Mouse (Mus musculus): ENCODE results near the gene Kif18b. TPM values are rescaled to one million over a fixed set of nuclear protein-coding genes. Genes with fewer than 3 reads are reported as not detected.

Kif18b gene
- 10 to 100 TPM; 31.3 to 41.0 TPM for total RNA-seq (2023)

GRCm38 (mm10) chr11:102924557-102925350 lies at the start of gene Kif18b:
Gene Kif18b, minus strand, starts transcription at chr11:102925124.

GRCm38 (mm10) chr11:102946265-102946991 lies 21.5 kb upstream of the Kif18b start, which contains the start of gene C1ql1:
Gene C1ql1, minus strand, starts transcription at chr11:102946688.

GRCm38 (mm10) chr11:102900763-102901162 lies 24.2 kb downstream of the Kif18b start, which contains the start of gene Gfap:
Gene Gfap, minus strand, starts transcription at chr11:102900912.

GRCm38 (mm10) chr11:102884616-102885219 lies 40.2 kb downstream of the Kif18b start, which contains the start of gene Fam187a:
Gene Fam187a, plus strand, starts transcription at chr11:102885169.

GRCm38 (mm10) chr11:102880585-102881313 lies 44.2 kb downstream of the Kif18b start, which contains the start of the genes Eftud2 and Ccdc103:
Gene Eftud2, minus strand, starts transcription at chr11:102880985.
Gene Ccdc103, plus strand, starts transcription at chr11:102881204.

Other genes starting within 250 kb of the Kif18b start
- gene Ccdc43, start 227.3 kb downstream of the Kif18b start, total RNA-seq (2023) = 1 to 10 TPM; 9.0 to 9.9 TPM
- gene Adam11, start 163.7 kb downstream of the Kif18b start, total RNA-seq (2023) = under 1 TPM; 0.70 to 0.86 TPM
- gene Gjc1, start 105.4 kb downstream of the Kif18b start, total RNA-seq (2023) = not detected
- gene Higd1b, start 89.3 kb downstream of the Kif18b start, total RNA-seq (2023) = not detected
- 10 to 100 TPM; 64.6 to 70.3 TPM for gene Eftud2, start 44.1 kb downstream of the Kif18b start, total RNA-seq (2023)
- not detected for gene Ccdc103, start 43.9 kb downstream of the Kif18b start, total RNA-seq (2023)
- gene Fam187a, start 40.0 kb downstream of the Kif18b start, total RNA-seq (2023) = not detected
- 1 to 10 TPM; 1.8 to 2.8 TPM for gene Gfap, start 24.2 kb downstream of the Kif18b start, total RNA-seq (2023)
- not detected for gene C1ql1, start 21.6 kb upstream of the Kif18b start, total RNA-seq (2023)
- gene Nmt1, start 103.1 kb upstream of the Kif18b start, total RNA-seq (2023) = 10 to 100 TPM; 61.4 to 63.8 TPM
- 10 to 100 TPM; 19.6 to 21.8 TPM for gene Dcakd, start 103.2 kb upstream of the Kif18b start, total RNA-seq (2023)
- under 1 TPM; 0.33 to 0.59 TPM for gene Plcd3, start 176.5 kb upstream of the Kif18b start, total RNA-seq (2023)
- 10 to 100 TPM; 16.9 to 19.3 TPM for gene Acbd4, start 176.6 kb upstream of the Kif18b start, total RNA-seq (2023)
- 10 to 100 TPM; 33.5 to 37.7 TPM for gene Hexim1, start 191.1 kb upstream of the Kif18b start, total RNA-seq (2023)
- 1 to 10 TPM; 1.7 to 2.1 TPM for gene Hexim2, start 207.3 kb upstream of the Kif18b start, total RNA-seq (2023)
- gene Fmnl1, start 246.0 kb upstream of the Kif18b start, total RNA-seq (2023) = 100 to 1,000 TPM; 465 to 579 TPM